Mouse (Mus musculus) neural tube, embryonic 15.5 days (tissue): ENCODE data around the gene Tuba3b. TPM values are rescaled to one million over a fixed set of nuclear protein-coding genes. Genes with fewer than 3 reads are reported as not detected.

Experiments used
- polyA plus RNA-seq: library from polyadenylated mRNA; unstranded; fragments of >200 nt; fragmentation: Nextera tagmentation; extraction: Ambion mirVana; gene quantifications from 2 replicates; pipeline ENCODE4 v1.2.1, GENCODE M21; 2015

Tuba3b gene
- polyA plus RNA-seq, 1 experiment from 2014 or later, result not detected

Other genes with a start within 250 kb of the Tuba3b start
- 0.63 TPM in 2 replicates for gene Lmntd1, start 1.4 kb upstream of the Tuba3b start, polyA plus RNA-seq
- gene Rassf8, start 131.0 kb downstream of the Tuba3b start, polyA plus RNA-seq, result 5.3 TPM in 2 replicates
- gene Bhlhe41, start 249.8 kb downstream of the Tuba3b start, polyA plus RNA-seq, result 5.6 and 6.3 TPM in 2 replicates